Mouse (Mus musculus) megakaryocyte-erythroid progenitor cell, adult 5-6 weeks (primary cell): ENCODE measurements around the gene Pik3r6. TPM values are rescaled to one million over a fixed set of nuclear protein-coding genes. Genes with fewer than 3 reads are reported as not detected.

Source experiments
- ATAC-seq: replicated peaks from 2 replicates; pipeline ENCODE4 v1.8.0; 2016; ENCODE audit warnings: mild to moderate bottlenecking, inconsistent platforms; ENCODE audit not compliant: severe bottlenecking, poor library complexity, low FRiP score, low TSS enrichment
- total RNA-seq, 2 experiments: library from RNA; stranded (forward) in 1 of 2; stranded (reverse) in 1 of 2; fragments of 200-1000, 215-1000 nt in 1 of 2; fragments of >200 nt in 1 of 2; fragmentation: Nextera tagmentation in 1 of 2; gene quantifications; 2 replicates each; pipeline ENCODE4 v1.2.3; 2014 to 2017

The Pik3r6 gene
- total RNA-seq, 2 experiments from 2014 or later, result 1.4 TPM; not detected in 1

GRCm38 (mm10) chr11:68526441-68526840 lies 23.6 kb downstream of the Pik3r6 start:
- ATAC-seq, result no peak

DNA sequence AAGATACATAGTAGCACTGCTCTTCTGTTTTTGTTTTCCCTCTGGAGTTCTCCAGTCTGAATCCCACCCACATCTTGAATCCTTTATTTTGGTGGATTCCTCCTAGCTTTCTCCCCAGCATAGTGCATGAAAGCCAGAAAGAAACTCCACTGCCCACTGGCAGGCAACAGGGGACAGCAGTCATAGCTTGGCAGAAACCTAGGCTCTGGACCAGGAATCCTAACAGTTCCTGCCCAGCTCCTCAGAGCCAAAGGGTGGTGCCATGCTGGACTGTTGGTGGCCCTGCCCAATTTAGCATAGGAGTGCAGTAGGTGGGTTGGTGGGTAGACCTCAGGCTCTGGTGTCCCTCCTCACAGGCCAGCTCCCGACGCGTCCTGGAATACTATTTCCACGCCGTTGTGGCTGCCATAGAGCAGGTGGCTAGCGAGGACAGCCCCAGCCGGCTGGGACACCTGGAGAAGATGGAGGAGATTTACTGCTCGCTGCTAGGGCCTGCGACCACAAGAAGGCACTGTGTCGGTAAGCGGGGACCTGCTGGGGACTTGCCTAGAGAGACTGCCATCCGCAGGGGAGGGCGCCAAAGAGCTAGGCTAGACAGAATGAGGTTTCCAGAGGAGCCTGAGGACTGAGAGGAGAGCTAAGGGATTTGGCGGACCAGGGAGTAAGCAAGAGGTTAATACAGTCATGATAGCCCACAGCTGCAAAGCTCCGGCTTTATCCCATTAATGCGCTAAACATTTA lies 28.4 kb downstream of the Pik3r6 start:
- ATAC-seq, result no peak

- no peak for ATAC-seq
These were observed 29.2 kb downstream of the Pik3r6 start for GRCm38 (mm10) chr11:68531941-68532535.

GRCm38 (mm10) chr11:68532773-68533172 lies 30.0 kb downstream of the Pik3r6 start:
- no peak for ATAC-seq

GRCm38 (mm10) chr11:68533971-68534475 lies 31.2 kb downstream of the Pik3r6 start:
- no peak for ATAC-seq

- no peak for ATAC-seq
These were observed 33.2 kb downstream of the Pik3r6 start for GRCm38 (mm10) chr11:68536026-68536425.

DNA sequence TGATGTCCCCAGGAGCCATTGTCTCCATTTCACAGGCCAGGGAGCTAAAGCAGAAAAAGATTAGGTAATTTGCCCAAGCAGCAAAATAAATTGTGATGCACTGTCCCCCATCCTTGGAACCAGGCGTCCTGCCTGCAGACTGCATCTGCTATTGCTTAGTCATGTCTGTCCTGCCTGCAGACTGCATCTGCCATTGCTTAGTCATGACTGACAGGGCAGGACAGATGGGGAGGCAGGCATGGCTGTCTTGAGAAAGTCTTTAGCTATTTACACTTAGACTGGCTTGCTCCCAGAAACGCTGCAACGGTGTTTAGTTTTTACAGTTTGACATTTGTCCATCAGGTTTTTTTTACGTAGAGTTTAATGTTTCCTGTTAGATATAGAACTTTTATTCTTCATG lies 33.6 kb downstream of the Pik3r6 start:
- ATAC-seq, result no peak

DNA sequence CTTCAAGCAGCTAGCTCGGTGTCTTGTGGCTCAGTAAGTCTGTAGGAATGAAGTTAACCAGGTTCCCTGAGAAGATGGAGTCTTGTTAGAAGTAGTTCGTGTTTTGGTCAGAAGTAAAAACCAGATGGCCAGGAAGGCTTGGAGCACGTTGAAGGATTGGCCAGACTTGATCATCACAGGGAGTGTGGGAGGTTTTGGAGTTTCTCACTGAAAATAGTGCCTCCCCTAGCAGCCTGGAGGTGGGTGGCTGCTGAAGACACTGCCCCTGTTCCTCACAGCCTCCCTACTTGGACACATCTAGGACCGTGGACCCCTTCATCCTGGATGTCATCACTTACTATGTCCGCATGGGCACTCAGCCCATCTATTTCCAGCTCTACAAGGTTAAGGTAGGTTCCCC lies 36.8 kb downstream of the Pik3r6 start:
- ATAC-seq, result no peak

- ATAC-seq, result no peak
These were observed 41.7 kb downstream of the Pik3r6 start for GRCm38 (mm10) chr11:68544554-68544953.

DNA sequence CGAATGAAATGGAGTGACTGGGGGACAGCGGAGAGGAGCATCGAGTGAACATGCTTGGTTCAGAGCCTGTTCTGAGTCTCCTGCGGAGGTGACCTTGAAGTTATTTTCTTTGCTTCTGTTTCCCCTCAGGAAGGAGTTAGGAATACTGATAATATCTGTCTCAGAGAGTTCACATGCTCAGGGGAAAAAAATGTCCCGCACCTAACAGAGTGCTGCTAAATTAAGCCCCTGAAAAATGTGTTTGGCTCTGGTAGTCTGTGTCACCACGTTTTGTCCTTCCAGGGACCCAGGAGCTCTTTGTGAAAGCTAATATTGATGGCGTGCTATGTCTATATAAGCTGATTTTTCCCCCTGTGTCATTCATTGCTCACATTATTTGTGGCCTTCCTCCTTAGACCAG lies 42.4 kb downstream of the Pik3r6 start:
- no peak for ATAC-seq

GRCm38 (mm10) chr11:68545682-68546222 lies 42.9 kb downstream of the Pik3r6 start:
- no peak for ATAC-seq

DNA sequence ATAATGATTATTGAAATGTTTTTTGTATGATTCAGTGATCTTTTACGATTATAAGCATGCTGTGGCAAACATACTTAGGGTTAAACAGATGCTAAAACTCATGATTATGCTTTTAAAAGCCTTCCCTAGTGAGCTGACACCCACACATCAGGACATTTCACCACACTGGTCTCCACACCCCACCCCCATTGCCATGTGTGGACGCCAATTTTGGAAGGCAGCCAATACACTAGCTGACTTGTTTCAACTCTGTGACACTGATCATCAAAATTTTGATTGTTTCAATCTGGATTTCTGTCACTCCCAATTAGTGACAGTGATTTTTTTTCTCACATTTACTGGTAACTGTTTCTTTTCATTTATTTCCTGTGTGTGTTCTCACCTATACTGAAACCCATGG lies 44.7 kb downstream of the Pik3r6 start:
- ATAC-seq, result no peak

DNA sequence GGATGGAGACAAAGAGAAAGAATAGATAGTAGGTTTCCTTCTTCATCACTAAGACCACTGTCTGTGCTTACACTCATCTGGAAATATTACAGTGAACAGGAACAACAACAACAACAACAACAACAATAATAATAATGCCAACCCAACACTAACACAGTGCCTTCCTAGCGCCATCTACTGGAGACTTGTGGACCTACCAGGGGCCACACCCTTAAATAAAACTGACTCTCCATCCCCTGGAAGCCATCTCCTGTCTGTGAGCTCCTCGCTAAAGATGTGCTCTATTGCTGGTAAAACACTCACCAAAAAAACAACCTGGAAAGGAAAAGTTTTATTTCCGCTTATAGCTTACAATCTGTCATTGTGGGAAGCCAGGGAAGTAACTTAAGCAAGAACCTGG lies 46.8 kb downstream of the Pik3r6 start:
- ATAC-seq, result no peak

DNA sequence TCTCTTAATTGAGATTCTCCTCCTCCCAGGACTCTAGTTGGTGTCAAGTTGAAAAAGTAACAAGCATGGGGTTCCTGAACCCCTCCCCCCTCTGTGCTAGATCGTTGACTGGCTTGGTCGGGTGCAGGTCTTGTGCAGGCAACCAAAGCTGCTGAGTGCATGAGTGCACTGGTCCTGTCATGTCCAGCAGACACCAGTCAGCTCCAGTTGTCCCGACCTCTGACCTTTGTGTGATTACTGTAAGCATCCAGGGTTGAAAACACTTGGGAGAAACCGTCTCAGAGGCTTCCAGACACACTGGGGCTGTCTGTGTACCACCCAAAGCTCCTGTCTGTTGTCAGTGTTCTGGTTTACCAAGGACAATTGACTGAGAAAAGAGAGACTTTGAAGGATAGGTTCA lies 47.5 kb downstream of the Pik3r6 start:
- ATAC-seq, result no peak

DNA sequence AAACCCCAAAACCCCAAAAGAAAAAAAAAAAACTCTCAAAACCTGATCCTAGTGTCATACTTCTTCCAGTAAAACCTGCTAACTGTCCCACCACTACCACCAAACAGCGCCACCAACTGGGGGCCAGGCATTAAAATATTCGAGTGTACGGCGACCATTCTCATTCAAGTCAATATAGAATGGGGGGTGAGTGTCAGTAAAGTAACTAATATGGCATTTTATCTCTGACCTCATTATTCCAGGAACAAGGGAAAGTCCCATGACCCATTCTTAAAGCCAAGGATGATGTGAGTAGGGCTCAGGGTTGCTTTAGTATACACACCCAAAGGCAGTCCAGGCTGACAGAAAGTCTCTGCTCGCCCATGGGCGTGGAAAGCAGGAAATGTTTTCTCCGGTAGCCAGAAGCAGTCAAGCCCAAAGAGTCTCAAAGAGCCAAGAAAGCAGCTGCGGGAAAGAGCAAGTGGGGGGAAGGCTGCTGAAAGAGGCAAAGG lies 51.2 kb downstream of the Pik3r6 start:
- ATAC-seq, result no peak

GRCm38 (mm10) chr11:68555918-68556584 lies 53.2 kb downstream of the Pik3r6 start, which contains the start of gene Mfsd6l:
Mfsd6l (plus strand) TSS chr11:68556186.
- ATAC-seq, result no peak

- no peak for ATAC-seq
These were observed 56.7 kb downstream of the Pik3r6 start for GRCm38 (mm10) chr11:68559546-68559945.

GRCm38 (mm10) chr11:68561957-68562950 lies 59.4 kb downstream of the Pik3r6 start:
- ATAC-seq, result no peak
